Mouse (Mus musculus) MEL (cell line): ENCODE results near the gene Aurkc.
"Not testable (repeated sequence)": the region's sequence is repeated elsewhere in the genome, so short reads cannot be mapped to it uniquely, and the experiment has no call there.

ENCODE experiments used
- CTCF ChIP-seq, 3 experiments: IDR thresholded peaks in 2 of 3; conservative IDR thresholded peaks in 1 of 3; 2 replicates each; pipeline ENCODE4 v1.5.1; 2011 to 2012; ENCODE audit warnings: low read length in 3 of 3, low read depth in 2 of 3, mild to moderate bottlenecking in 2 of 3, improper control_type of control experiment in 1 of 3, inconsistent platforms in 1 of 3, mixed read lengths in 1 of 3, moderate library complexity in 1 of 3; ENCODE audit not compliant: control insufficient read depth in 1 of 3, insufficient read depth in 1 of 3, poor library complexity in 1 of 3, severe bottlenecking in 1 of 3
- MXI1 ChIP-seq: IDR thresholded peaks from 2 replicates; pipeline ENCODE4 v1.6.1; 2011; ENCODE audit warnings: mild to moderate bottlenecking, low read depth, low read length, improper control_type of control experiment
- POLR2A ChIP-seq, 2 experiments: IDR thresholded peaks; 2 replicates each; pipeline ENCODE4 v1.6.1; 2011 to 2012; ENCODE audit warnings: low read length in 2 of 2, mild to moderate bottlenecking in 2 of 2, control low read depth in 1 of 2, improper control_type of control experiment in 1 of 2, low read depth in 1 of 2, moderate library complexity in 1 of 2; ENCODE audit not compliant: control insufficient read depth in 1 of 2, insufficient read depth in 1 of 2, poor library complexity in 1 of 2
- TBP ChIP-seq: IDR thresholded peaks from 2 replicates; pipeline ENCODE4 v1.8.0; 2011; ENCODE audit warnings: low read depth, low read length, improper control_type of control experiment
- TCF12 ChIP-seq: IDR thresholded peaks from 2 replicates; pipeline ENCODE4 v1.6.1; 2014; ENCODE audit warnings: low read depth, mild to moderate bottlenecking, inconsistent platforms, low read length, improper control_type of control experiment, moderate library complexity
- ZC3H11A ChIP-seq: IDR thresholded peaks from 2 replicates; pipeline ENCODE4 v1.6.1; 2012; ENCODE audit warnings: low read depth, mild to moderate bottlenecking, inconsistent platforms, low read length, improper control_type of control experiment
- ZKSCAN1 ChIP-seq: IDR thresholded peaks from 2 replicates; pipeline ENCODE4 v1.6.1; 2012; ENCODE audit warnings: low read depth, mild to moderate bottlenecking, inconsistent platforms, low read length, improper control_type of control experiment, moderate library complexity

DNA sequence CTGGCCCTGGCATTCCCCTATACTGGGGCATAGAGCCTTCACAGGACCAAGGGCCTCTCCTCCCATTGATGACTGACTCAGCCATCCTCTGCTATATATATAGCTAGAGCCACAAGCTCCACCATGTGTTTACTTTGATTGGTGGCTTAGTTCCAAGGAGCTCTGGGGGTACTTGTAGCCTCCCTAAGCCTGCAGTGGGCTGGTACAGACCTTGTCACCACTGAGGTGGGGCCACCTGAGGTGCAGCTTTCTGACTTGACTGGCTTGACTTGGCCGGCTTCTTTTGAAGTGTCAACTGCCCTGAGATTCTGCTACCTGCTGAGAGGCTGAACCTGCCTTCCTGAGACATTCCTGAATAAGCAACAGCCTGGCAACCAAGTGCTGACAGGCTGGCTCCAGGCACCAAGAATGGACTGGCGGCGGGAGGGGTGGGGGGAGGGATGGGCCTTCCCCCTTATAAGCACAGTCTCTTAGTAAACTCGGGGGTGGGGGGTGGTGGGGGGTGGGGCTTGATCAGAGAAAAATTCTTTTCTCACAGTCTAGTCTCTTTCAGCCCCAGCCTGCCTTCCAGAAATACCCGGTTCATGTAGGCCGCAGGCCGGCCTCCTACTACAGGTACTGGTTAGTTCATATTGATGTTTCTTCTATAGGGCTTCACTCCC lies 54.7 kb downstream of the Aurkc start:
- TF ChIP-seq TBP; TCF12; POLR2A (IDR thresholded peaks at IDR 0.05; ENCODE audit: control insufficient read depth in 1 of 2, insufficient read depth in 1 of 2, low read depth in 1 of 2, low read length in 2 of 2, poor library complexity in 1 of 2); CTCF (IDR thresholded peaks at IDR 0.05 in 2 of 3, conservative IDR thresholded peaks at IDR 0.05 in 1 of 3; ENCODE audit: control insufficient read depth in 1 of 3, insufficient read depth in 1 of 3, low read depth in 2 of 3, low read length in 3 of 3, poor library complexity in 1 of 3, severe bottlenecking in 1 of 3); MXI1; ZC3H11A; ZKSCAN1: not testable (repeated sequence)
